Mouse (Mus musculus) hindbrain, embryonic 10.5 days (tissue): ENCODE measurements around the gene 4933403O08Rik. TPM values are rescaled to one million over a fixed set of nuclear protein-coding genes. Genes with fewer than 3 reads are reported as not detected.

Source experiments
- DNase-seq: peaks from one replicate; pipeline ENCODE4 v3.0.0-alpha.2; 2017; ENCODE audit warnings: low spot score
- H3K27ac ChIP-seq: fragments of 300-500 bp; sonication (generic); 2 replicates; pipeline ENCODE4 v1.5.1; 2016; ENCODE audit warnings: mild to moderate bottlenecking, moderate library complexity
- H3K27me3 ChIP-seq: fragments of 300-500 bp; sonication (generic); 2 replicates; pipeline ENCODE4 v1.6.1; 2016; ENCODE audit warnings: mild to moderate bottlenecking; ENCODE audit not compliant: poor library complexity, insufficient read depth, severe bottlenecking
- H3K36me3 ChIP-seq: fragments of 300-500 bp; sonication (generic); 2 replicates; pipeline ENCODE4 v1.6.1; 2016; ENCODE audit warnings: mild to moderate bottlenecking, moderate library complexity
- H3K4me1 ChIP-seq: fragments of 300-500 bp; sonication (generic); replicated peaks from 2 replicates; pipeline ENCODE4 v1.6.1; 2016; ENCODE audit warnings: mild to moderate bottlenecking
- H3K4me3 ChIP-seq: fragments of 300-500 bp; sonication (generic); 2 replicates; pipeline ENCODE4 v1.5.1; 2016; ENCODE audit warnings: mild to moderate bottlenecking, moderate library complexity
- H3K9me3 ChIP-seq: fragments of 300-500 bp; sonication (generic); 2 replicates; pipeline ENCODE4 v1.6.1; 2016; ENCODE audit warnings: mild to moderate bottlenecking, moderate library complexity
- WGBS: fragments of 180-500 bp; shearing (Covaris S2); methylation state at CpG from one replicate; pipeline ENCODE4 v1.1.7; 2016; 5-methylcytosine and 5-hydroxymethylcytosine counted together
- polyA plus RNA-seq: library from polyadenylated mRNA; unstranded; fragments of >200 nt; fragmentation: Nextera tagmentation; extraction: Ambion mirVana; gene quantifications from 2 replicates; pipeline ENCODE4 v1.2.1, GENCODE M21; 2016

The 4933403O08Rik gene
- not detected in 2 replicates for polyA plus RNA-seq

GRCm38 (mm10) chrX:112238749-112239148, at the start of gene 4933403O08Rik:
Gene 4933403O08Rik, plus strand, starts transcription at chrX:112239049.
- WGBS: 83% methylated on average over 3 of the region's 3 CpGs
- H3K4me3 ChIP-seq: no peak within 1 kb of the TSS

GRCm38 (mm10) chrX:112242916-112243315, 4.1 kb downstream of the 4933403O08Rik start:
- no peaks in the 10 kb centered on the region for H3K27me3 ChIP-seq
- H3K9me3 ChIP-seq: no peaks in the 10 kb centered on the region
- H3K4me3 ChIP-seq: no peak overlapping the region
- DNase-seq: no peak
- H3K4me1 ChIP-seq: no peaks in the 10 kb centered on the region
- WGBS: 95% methylated on average over 1 of the region's 1 CpGs
- H3K36me3 ChIP-seq: no peaks in the 10 kb centered on the region
- no peak overlapping the region for H3K27ac ChIP-seq

More at GRCm38 (mm10) chrX:112238749-112239148, at the start of gene 4933403O08Rik:
- H3K4me1 ChIP-seq: no peaks in the 10 kb centered on the region
- no peak within 1 kb of the TSS for H3K27ac ChIP-seq
- no peaks in the 10 kb centered on the region for H3K36me3 ChIP-seq
- H3K27me3 ChIP-seq: no peaks in the 10 kb centered on the region
- H3K9me3 ChIP-seq: no peaks in the 10 kb centered on the region
- no peak for DNase-seq

- Histone ChIP-seq H3K27me3 (no peaks in the 10 kb centered on the region), H3K4me3 (no peak overlapping the region), H3K36me3 (no peaks in the 10 kb centered on the region), H3K9me3 (no peaks in the 10 kb centered on the region), H3K27ac (no peak overlapping the region), H3K4me1 (no peaks in the 10 kb centered on the region)
- 92% methylated on average over 2 of the region's 2 CpGs for WGBS
- no peak for DNase-seq
Measured at GRCm38 (mm10) chrX:112255513-112255912, 16.7 kb downstream of the 4933403O08Rik start.

- Histone ChIP-seq H3K27ac (no peak overlapping the region), H3K4me3 (no peak overlapping the region), H3K9me3 (no peaks in the 10 kb centered on the region), H3K27me3 (no peaks in the 10 kb centered on the region), H3K36me3 (no peaks in the 10 kb centered on the region), H3K4me1 (no peaks in the 10 kb centered on the region)
- no peak for DNase-seq
- 83% methylated on average over 1 of the region's 1 CpGs for WGBS
Measured at GRCm38 (mm10) chrX:112273550-112273949, 34.7 kb downstream of the 4933403O08Rik start.

Other genes starting within 250 kb of the 4933403O08Rik start
- gene Tex16, start 228.0 kb upstream of the 4933403O08Rik start, polyA plus RNA-seq: 0.59 and 0.93 TPM in 2 replicates
- gene Apool, start 72.3 kb downstream of the 4933403O08Rik start, polyA plus RNA-seq: 67.2 and 75.3 TPM in 2 replicates
- gene Satl1, start 167.7 kb downstream of the 4933403O08Rik start, polyA plus RNA-seq: not detected in 2 replicates